Mouse (Mus musculus): ENCODE results near the gene Gadl1. TPM values are rescaled to one million over a fixed set of nuclear protein-coding genes. Genes with fewer than 3 reads are reported as not detected.

Gene Gadl1
- total and polyA plus RNA-seq, 3 experiments: 0.27 TPM; not detected in 2

- no peak for TF ChIP-seq GATA1 (IDR thresholded peaks at IDR 0.05; ENCODE audit: borderline replicate concordance, low read length)
- no peak for TF ChIP-seq POLR2AphosphoS5 (IDR thresholded peaks at IDR 0.05; ENCODE audit: insufficient replicate concordance, low read depth, low read length)
- TF ChIP-seq TAL1 (conservative IDR thresholded peaks at IDR 0.05; ENCODE audit: low read depth, low read length): no peak
- no peak for TF ChIP-seq CTCF (IDR thresholded peaks at IDR 0.05; ENCODE audit: low read depth, low read length)
- no peak for TF ChIP-seq GATA2 (IDR thresholded peaks at IDR 0.05; ENCODE audit: borderline replicate concordance, low read depth, low read length)
- H3K9me3 ChIP-seq (replicated peaks): peaks cover 39% of the 10 kb centered on the region
- DNase-seq (ENCODE audit: low spot score) (no peak), ATAC-seq (ENCODE audit: extremely low read depth, insufficient number of reproducible peaks, low FRiP score, poor library complexity, severe bottlenecking) (no peak)
- no peaks in the 10 kb centered on the region for H3K4me1 ChIP-seq (ENCODE audit: insufficient read depth, low read depth, low read length)
- H3K4me3 ChIP-seq (ENCODE audit: low read depth, low read length): no peak overlapping the region
- H3K36me3 ChIP-seq (replicated peaks): no peaks in the 10 kb centered on the region
- no peaks in the 10 kb centered on the region for H3K27me3 ChIP-seq (ENCODE audit: insufficient read depth, low read length)
Observed at GRCm38 (mm10) chr9:115893947-115894346, 15.3 kb upstream of the Gadl1 start.

- ATAC-seq (ENCODE audit: extremely low read depth, insufficient number of reproducible peaks, low FRiP score, poor library complexity, severe bottlenecking) (no peak), DNase-seq (ENCODE audit: low spot score) (no peak)
- Histone ChIP-seq H3K9me3 (replicated peaks) (peaks cover 49% of the 10 kb centered on the region), H3K36me3 (replicated peaks) (no peaks in the 10 kb centered on the region), H3K4me1 (ENCODE audit: insufficient read depth, low read depth, low read length) (no peaks in the 10 kb centered on the region), H3K4me3 (ENCODE audit: low read depth, low read length) (no peak overlapping the region), H3K27me3 (ENCODE audit: insufficient read depth, low read length) (no peaks in the 10 kb centered on the region)
- TF ChIP-seq CTCF (IDR thresholded peaks at IDR 0.05; ENCODE audit: low read depth, low read length) (no peak), POLR2AphosphoS5 (IDR thresholded peaks at IDR 0.05; ENCODE audit: insufficient replicate concordance, low read depth, low read length) (no peak), GATA2 (IDR thresholded peaks at IDR 0.05; ENCODE audit: borderline replicate concordance, low read depth, low read length) (no peak), GATA1 (IDR thresholded peaks at IDR 0.05; ENCODE audit: borderline replicate concordance, low read length) (no peak), TAL1 (conservative IDR thresholded peaks at IDR 0.05; ENCODE audit: low read depth, low read length) (no peak)
Observed at GRCm38 (mm10) chr9:115908325-115908724, 930 bp upstream of the Gadl1 start.

GRCm38 (mm10) chr9:115914006-115914405 is 4.8 kb downstream of the Gadl1 start:
- ATAC-seq (ENCODE audit: extremely low read depth, insufficient number of reproducible peaks, low FRiP score, poor library complexity, severe bottlenecking): no peak

GRCm38 (mm10) chr9:115915586-115916270 is 6.5 kb downstream of the Gadl1 start:
- H3K27me3 ChIP-seq (ENCODE audit: insufficient read depth, low read length): no peaks in the 10 kb centered on the region
- TF ChIP-seq GATA2 (IDR thresholded peaks at IDR 0.05; ENCODE audit: borderline replicate concordance, low read depth, low read length) (no peak), GATA1 (IDR thresholded peaks at IDR 0.05; ENCODE audit: borderline replicate concordance, low read length) (no peak), CTCF (IDR thresholded peaks at IDR 0.05; ENCODE audit: low read depth, low read length) (no peak), TAL1 (conservative IDR thresholded peaks at IDR 0.05; ENCODE audit: low read depth, low read length) (no peak), POLR2AphosphoS5 (IDR thresholded peaks at IDR 0.05; ENCODE audit: insufficient replicate concordance, low read depth, low read length) (no peak)
- H3K36me3 ChIP-seq (replicated peaks): no peaks in the 10 kb centered on the region
- DNase-seq (ENCODE audit: low spot score) (no peak), ATAC-seq (ENCODE audit: extremely low read depth, insufficient number of reproducible peaks, low FRiP score, poor library complexity, severe bottlenecking) (no peak)
- H3K9me3 ChIP-seq (replicated peaks): peaks cover 66% of the 10 kb centered on the region
- no peaks in the 10 kb centered on the region for H3K4me1 ChIP-seq (ENCODE audit: insufficient read depth, low read depth, low read length)
- no peak overlapping the region for H3K4me3 ChIP-seq (ENCODE audit: low read depth, low read length)

More at GRCm38 (mm10) chr9:115914006-115914405, 4.8 kb downstream of the Gadl1 start:
- Histone ChIP-seq H3K9me3 (replicated peaks) (peaks cover 57% of the 10 kb centered on the region), H3K4me3 (ENCODE audit: low read depth, low read length) (no peak overlapping the region), H3K4me1 (ENCODE audit: insufficient read depth, low read depth, low read length) (no peaks in the 10 kb centered on the region), H3K27me3 (ENCODE audit: insufficient read depth, low read length) (no peaks in the 10 kb centered on the region), H3K36me3 (replicated peaks) (no peaks in the 10 kb centered on the region)
- no peak for DNase-seq (ENCODE audit: low spot score)
- TF ChIP-seq GATA1 (IDR thresholded peaks at IDR 0.05; ENCODE audit: borderline replicate concordance, low read length) (no peak), TAL1 (conservative IDR thresholded peaks at IDR 0.05; ENCODE audit: low read depth, low read length) (no peak), CTCF (IDR thresholded peaks at IDR 0.05; ENCODE audit: low read depth, low read length) (no peak), GATA2 (IDR thresholded peaks at IDR 0.05; ENCODE audit: borderline replicate concordance, low read depth, low read length) (no peak), POLR2AphosphoS5 (IDR thresholded peaks at IDR 0.05; ENCODE audit: insufficient replicate concordance, low read depth, low read length) (no peak)

- no peaks in the 10 kb centered on the region for H3K27me3 ChIP-seq (ENCODE audit: insufficient read depth, low read length)
- TF ChIP-seq TAL1 (conservative IDR thresholded peaks at IDR 0.05; ENCODE audit: low read depth, low read length): no peak
- no peak for TF ChIP-seq CTCF (IDR thresholded peaks at IDR 0.05; ENCODE audit: low read depth, low read length)
- TF ChIP-seq GATA1 (IDR thresholded peaks at IDR 0.05; ENCODE audit: borderline replicate concordance, low read length): no peak
- TF ChIP-seq GATA2 (IDR thresholded peaks at IDR 0.05; ENCODE audit: borderline replicate concordance, low read depth, low read length): no peak
- H3K4me1 ChIP-seq (ENCODE audit: insufficient read depth, low read depth, low read length): no peaks in the 10 kb centered on the region
- DNase-seq (ENCODE audit: low spot score) (no peak), ATAC-seq (ENCODE audit: extremely low read depth, insufficient number of reproducible peaks, low FRiP score, poor library complexity, severe bottlenecking) (no peak)
- peaks cover 63% of the 10 kb centered on the region for H3K9me3 ChIP-seq (replicated peaks)
- no peak overlapping the region for H3K4me3 ChIP-seq (ENCODE audit: low read depth, low read length)
- no peaks in the 10 kb centered on the region for H3K36me3 ChIP-seq (replicated peaks)
Observed at GRCm38 (mm10) chr9:115919736-115920135, 10.5 kb downstream of the Gadl1 start.

GRCm38 (mm10) chr9:115922662-115923061 is 13.4 kb downstream of the Gadl1 start:
- ATAC-seq (ENCODE audit: extremely low read depth, insufficient number of reproducible peaks, low FRiP score, poor library complexity, severe bottlenecking): no peak
- no peak overlapping the region for H3K4me3 ChIP-seq (ENCODE audit: low read depth, low read length)
- H3K4me1 ChIP-seq (ENCODE audit: insufficient read depth, low read depth, low read length): no peaks in the 10 kb centered on the region
- peaks cover 72% of the 10 kb centered on the region for H3K9me3 ChIP-seq (replicated peaks)
- H3K36me3 ChIP-seq (replicated peaks): no peaks in the 10 kb centered on the region
- H3K27me3 ChIP-seq (ENCODE audit: insufficient read depth, low read length): no peaks in the 10 kb centered on the region
- DNase-seq (ENCODE audit: low spot score): no peak
- no peak for TF ChIP-seq POLR2AphosphoS5 (IDR thresholded peaks at IDR 0.05; ENCODE audit: insufficient replicate concordance, low read depth, low read length)
- TF ChIP-seq CTCF (IDR thresholded peaks at IDR 0.05; ENCODE audit: low read depth, low read length): no peak
- TF ChIP-seq GATA2 (IDR thresholded peaks at IDR 0.05; ENCODE audit: borderline replicate concordance, low read depth, low read length): no peak
- no peak for TF ChIP-seq GATA1 (IDR thresholded peaks at IDR 0.05; ENCODE audit: borderline replicate concordance, low read length)
- TF ChIP-seq TAL1 (conservative IDR thresholded peaks at IDR 0.05; ENCODE audit: low read depth, low read length): no peak

All from G1E (cell line).